Mouse (Mus musculus) inflammation-experienced regulatory T-cells (primary cell): ENCODE results near the gene Cds2. TPM values are rescaled to one million over a fixed set of nuclear protein-coding genes. Genes with fewer than 3 reads are reported as not detected.

Source experiments
- polyA plus RNA-seq, 2 experiments: library from polyadenylated mRNA; unstranded; fragments of 100-300 nt; shearing (Covaris generic); gene quantifications; one replicate each; pipeline ENCODE4 v1.2.1; 2017

Cds2 gene
- 10 to 100 TPM; 48.4 to 54.5 TPM for polyA plus RNA-seq

DNA sequence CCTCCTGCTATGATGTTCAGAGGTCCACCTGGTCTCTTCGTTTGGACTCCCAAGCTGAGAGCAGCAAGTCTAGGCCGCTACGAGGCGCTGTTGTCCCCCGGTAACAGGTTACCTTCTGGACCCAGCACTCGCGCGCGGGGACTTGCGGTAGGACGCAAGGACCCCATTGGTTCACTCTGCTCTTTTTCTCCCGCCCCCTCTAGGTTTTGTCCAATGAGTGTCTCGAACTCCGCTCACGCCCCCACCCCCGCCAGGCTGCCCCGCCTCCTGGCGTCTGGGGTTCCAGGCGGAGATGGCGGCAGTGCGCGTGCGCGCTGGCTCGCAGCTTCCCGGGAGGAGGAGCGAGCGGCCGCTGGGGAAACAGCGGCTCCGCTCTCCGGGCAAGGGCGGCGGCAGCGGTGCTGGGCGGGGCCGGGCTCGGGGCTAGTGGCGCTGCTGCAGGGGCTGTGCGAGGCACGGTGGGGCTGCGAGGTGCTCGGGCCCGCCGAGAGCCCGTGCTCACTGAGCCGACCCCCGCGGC lies at the start of gene Cds2:
Gene Cds2, plus strand, starts transcription at position 270 of the 520 bp plus-strand sequence.

DNA sequence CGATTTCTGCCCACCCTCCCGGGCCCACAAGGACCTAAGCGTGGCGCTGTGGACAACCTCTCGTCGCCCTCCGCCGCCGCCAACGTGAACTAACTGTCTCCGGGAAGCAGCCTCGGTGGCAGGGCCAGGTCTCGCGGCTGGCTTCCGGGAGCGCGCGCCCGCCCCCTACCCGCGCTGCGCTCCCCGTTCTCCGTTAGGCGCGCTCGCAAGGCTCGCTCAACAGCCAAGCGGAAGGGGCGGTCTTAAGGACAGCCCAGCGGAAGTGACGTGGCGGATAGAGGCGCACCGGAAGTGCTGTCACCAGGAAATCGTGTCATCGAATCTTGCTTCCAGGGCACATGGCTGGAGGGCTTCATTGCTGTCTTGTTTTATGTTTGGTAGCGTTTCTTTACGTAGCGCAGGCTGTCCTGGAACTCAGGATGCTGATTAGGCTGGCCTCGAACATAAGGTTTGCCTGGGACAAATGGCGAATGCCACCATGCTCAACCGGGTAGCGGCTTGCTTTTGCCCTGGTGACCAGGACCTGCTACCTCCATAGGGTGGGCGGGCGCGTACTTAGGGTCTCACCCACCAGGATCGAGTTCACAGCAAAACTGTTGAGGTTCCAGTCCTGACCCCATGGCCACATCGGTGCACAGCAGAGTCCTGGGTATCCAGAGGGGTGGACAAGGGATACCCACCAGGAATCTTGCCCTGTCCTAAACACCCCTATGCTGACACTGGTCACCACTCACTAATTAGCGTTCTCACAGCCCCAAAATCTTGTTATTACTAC lies 15.2 kb upstream of the Cds2 start, which contains the start of gene Tmem230:
Gene Tmem230, minus strand, starts transcription at position 269 of the 775 bp plus-strand sequence.

GRCm38 (mm10) chr2:132252542-132253528 lies 10.1 kb upstream of the Cds2 start, which contains the start of gene Pcna:
Gene Pcna (minus strand): TSS chr2:132253314.

Other genes starting within 250 kb of the Cds2 start
- gene Rassf2, start 232.9 kb upstream of the Cds2 start, polyA plus RNA-seq, result 100 to 1,000 TPM in 1 of 2 experiments, 10 to 100 TPM in 1; 76.6 to 113 TPM
- 10 to 100 TPM; 25.7 to 44.0 TPM for gene Slc23a2, start 118.0 kb upstream of the Cds2 start, polyA plus RNA-seq
- gene Tmem230, start 15.3 kb upstream of the Cds2 start, polyA plus RNA-seq, result 10 to 100 TPM; 55.7 to 62.8 TPM
- gene Pcna, start 9.8 kb upstream of the Cds2 start, polyA plus RNA-seq, result 100 to 1,000 TPM; 131 to 181 TPM
- 1 to 10 TPM in 1 of 2 experiments, under 1 TPM in 1; 0.37 to 1.7 TPM for gene Prokr2, start 122.3 kb downstream of the Cds2 start, polyA plus RNA-seq